Mouse (Mus musculus) liver, adult 2 months (tissue): Measurements from ENCODE around the gene A930018P22Rik. TPM values are rescaled to one million over a fixed set of nuclear protein-coding genes. Genes with fewer than 3 reads are reported as not detected.
A peak's percentile ranks its signal among the peaks of the same experiment; 100 is the strongest.
"Not testable (repeated sequence)": the region's sequence is repeated elsewhere in the genome, so short reads cannot be mapped to it uniquely, and the experiment has no call there.

Experiments used
- DNase-seq: peaks from one replicate; pipeline ENCODE4 v3.0.0-alpha.2; 2011; ENCODE audit warnings: low read depth, low spot score; ENCODE audit errors: extremely low read depth
- H3K27ac ChIP-seq: fragments of 200-500 bp; replicated peaks from 2 replicates; pipeline ENCODE4 v1.5.1; 2012; ENCODE audit warnings: low read depth, mild to moderate bottlenecking, control low read depth, inconsistent platforms, low read length; ENCODE audit not compliant: insufficient read depth
- H3K27me3 ChIP-seq: fragments of 200-500 bp; 2 replicates; pipeline ENCODE4 v1.6.1; 2012; ENCODE audit warnings: mild to moderate bottlenecking, moderate library complexity, low read length, inconsistent platforms; ENCODE audit not compliant: control insufficient read depth, insufficient read depth
- H3K36me3 ChIP-seq: fragments of 200-500 bp; 2 replicates; pipeline ENCODE4 v1.6.1; 2012; ENCODE audit warnings: low read length, inconsistent platforms; ENCODE audit not compliant: control insufficient read depth, insufficient read depth
- H3K4me1 ChIP-seq: fragments of 200-500 bp; 2 replicates; pipeline ENCODE4 v1.6.1; 2011; ENCODE audit warnings: low read length; ENCODE audit not compliant: control insufficient read depth, insufficient read depth
- H3K4me3 ChIP-seq: fragments of 200-500 bp; 2 replicates; pipeline ENCODE4 v1.5.1; 2011; ENCODE audit warnings: low read depth, mild to moderate bottlenecking, control low read depth, low read length, moderate library complexity; ENCODE audit not compliant: insufficient read depth
- H3K79me2 ChIP-seq: fragments of 200-500 bp; 2 replicates; pipeline ENCODE4 v1.6.1; 2012; ENCODE audit warnings: inconsistent platforms, mild to moderate bottlenecking, low read length, moderate library complexity; ENCODE audit not compliant: control insufficient read depth, insufficient read depth
- H3K9ac ChIP-seq: fragments of 200-500 bp; 2 replicates; pipeline ENCODE4 v1.6.1; 2012; ENCODE audit warnings: low read depth, mild to moderate bottlenecking, control low read depth, inconsistent platforms, low read length
- CTCF ChIP-seq: fragments of 200-500 bp; IDR thresholded peaks from 2 replicates; pipeline ENCODE4 v1.5.1; 2011; ENCODE audit warnings: low read depth, low read length, control low read depth
- POLR2A ChIP-seq: fragments of 200-500 bp; IDR thresholded peaks from 2 replicates; pipeline ENCODE4 v1.6.1; 2011; ENCODE audit warnings: low read length, control low read depth; ENCODE audit not compliant: insufficient read depth; ENCODE audit errors: extremely low read depth
- WGBS: fragments of 180-500 bp; shearing (Covaris S2); methylation state at CpG from one replicate; pipeline ENCODE4 v1.1.7; 2018; 5-methylcytosine and 5-hydroxymethylcytosine counted together
- polyA plus RNA-seq: library from polyadenylated mRNA; depleted of rRNA; stranded (reverse); fragments of >200 nt; gene quantifications from 2 replicates; pipeline ENCODE4 v1.2.3, GENCODE M21; 2012
- total RNA-seq: library from RNA; depleted of rRNA; stranded (reverse); fragments of >200 nt; gene quantifications from 2 replicates; pipeline ENCODE4 v1.2.3, GENCODE M21; 2014

A930018P22Rik gene
- total and polyA plus RNA-seq, 2 experiments, result 0.18 to 0.26 TPM

DNA sequence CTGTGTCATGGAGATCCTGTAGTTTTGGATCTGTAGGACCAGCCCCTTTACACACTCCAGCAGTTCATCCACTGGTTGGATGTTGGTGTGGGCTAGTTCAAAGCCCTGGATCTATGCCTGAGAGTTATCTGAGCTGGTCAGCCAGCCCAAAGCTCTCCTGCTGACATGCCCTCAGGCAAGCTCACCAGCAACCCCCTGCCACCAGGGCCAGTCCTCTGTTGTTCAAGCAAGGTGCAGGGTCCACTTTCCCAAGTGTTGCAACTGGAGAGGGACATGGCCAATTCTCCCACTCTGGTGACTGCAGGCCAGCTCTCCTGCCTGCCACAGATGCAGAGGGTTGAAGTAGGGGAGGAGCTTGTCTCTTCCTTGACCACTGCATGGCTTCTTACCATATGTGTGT is 9.0 kb upstream of the A930018P22Rik start:
- not testable (repeated sequence) for H3K27me3 ChIP-seq, H3K36me3 ChIP-seq, H3K79me2 ChIP-seq, H3K4me3 ChIP-seq, H3K9ac ChIP-seq
- Histone ChIP-seq H3K4me1 (peaks cover 12% of the 10 kb centered on the region), H3K27ac (peak overlapping the region; percentile 60)
- DNase-seq, result peak; percentile 95
- TF ChIP-seq CTCF, result peak; percentile 27; the same call in 1 of the 2 replicates

DNA sequence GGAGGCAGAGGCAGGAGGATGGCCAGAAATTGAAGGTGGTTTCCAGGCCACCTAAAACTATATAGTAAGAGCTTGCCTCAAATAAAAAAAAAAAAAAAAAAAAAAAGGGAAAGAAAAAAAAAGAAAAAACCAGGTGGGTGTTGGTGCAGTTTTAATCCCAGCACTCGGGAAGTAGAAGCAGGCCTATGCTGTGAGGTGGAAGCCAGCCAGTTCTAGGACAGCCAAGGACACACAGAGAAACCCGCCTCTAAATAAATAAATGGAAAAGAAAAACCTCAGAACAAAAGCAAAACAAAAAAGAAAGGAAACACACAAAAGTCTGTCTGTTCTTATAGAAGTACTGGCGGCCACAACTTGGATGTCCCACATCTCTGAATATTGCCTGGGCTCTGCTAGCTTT is 7.7 kb upstream of the A930018P22Rik start:
- TF ChIP-seq CTCF, result no peak
- TF ChIP-seq POLR2A, result no peak
- DNase-seq, result peak; percentile 41
- Histone ChIP-seq H3K27ac (no peak overlapping the region), H3K4me1 (peaks cover 12% of the 10 kb centered on the region), H3K79me2 (no peaks in the 10 kb centered on the region), H3K36me3 (no peaks in the 10 kb centered on the region; the same call in 1 of the 2 replicates), H3K4me3 (no peak overlapping the region), H3K9ac (no peak overlapping the region), H3K27me3 (no peaks in the 10 kb centered on the region)
- WGBS, result 50% methylated on average over 3 of the region's 3 CpGs

DNA sequence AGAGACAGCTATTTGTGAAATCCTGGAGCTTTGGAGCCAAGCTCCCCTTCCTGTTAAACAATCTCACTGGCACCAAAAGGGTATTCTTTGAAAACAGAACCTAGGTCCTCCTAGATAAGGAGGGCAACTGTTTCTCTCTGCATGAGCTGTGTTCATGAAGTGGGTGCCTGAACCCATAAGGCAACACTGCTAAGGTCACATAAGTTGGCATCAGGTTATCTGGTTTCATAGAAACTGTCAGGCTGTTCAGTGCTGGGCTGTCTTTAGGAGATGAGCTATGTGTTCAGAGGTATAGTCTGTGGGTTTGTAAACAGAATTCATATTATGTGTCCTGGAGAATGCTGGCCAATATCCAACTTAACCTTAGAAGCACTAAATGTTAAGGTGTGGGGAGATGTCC is 5.4 kb upstream of the A930018P22Rik start:
- H3K4me1 ChIP-seq, result peaks cover 16% of the 10 kb centered on the region
- not testable (repeated sequence) for H3K4me3 ChIP-seq, H3K27me3 ChIP-seq, DNase-seq, H3K36me3 ChIP-seq, H3K79me2 ChIP-seq, H3K27ac ChIP-seq, H3K9ac ChIP-seq

DNA sequence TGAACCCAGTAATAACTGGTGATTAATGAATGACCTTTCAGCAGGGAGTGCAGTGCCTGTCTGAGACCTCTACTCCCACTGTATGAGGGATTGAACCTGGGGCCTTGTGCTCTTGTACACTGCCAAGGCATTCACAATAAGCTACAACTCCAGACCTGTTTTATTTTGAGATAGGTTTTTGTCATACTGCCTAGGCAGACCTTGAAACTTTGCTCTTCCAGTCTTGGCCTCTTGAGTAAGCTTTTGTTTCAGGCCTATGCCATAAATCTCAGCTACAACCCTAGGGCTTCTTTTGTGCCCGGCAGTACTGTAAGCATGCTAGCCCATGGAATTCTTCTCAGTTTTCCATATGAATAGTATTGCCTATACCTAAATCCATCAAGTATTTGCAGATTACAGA is 3.5 kb upstream of the A930018P22Rik start:
- no peak overlapping the region for H3K4me3 ChIP-seq
- no peak overlapping the region for H3K9ac ChIP-seq
- H3K27ac ChIP-seq, result no peak overlapping the region
- WGBS, result 98% methylated on average over 1 of the region's 1 CpGs
- DNase-seq, result no peak
- TF ChIP-seq CTCF (no peak), POLR2A (no peak)
- no peaks in the 10 kb centered on the region for H3K79me2 ChIP-seq
- H3K27me3 ChIP-seq, result no peaks in the 10 kb centered on the region
- peaks cover 9% of the 10 kb centered on the region for H3K4me1 ChIP-seq
- no peaks in the 10 kb centered on the region; the same call in 1 of the 2 replicates for H3K36me3 ChIP-seq

DNA sequence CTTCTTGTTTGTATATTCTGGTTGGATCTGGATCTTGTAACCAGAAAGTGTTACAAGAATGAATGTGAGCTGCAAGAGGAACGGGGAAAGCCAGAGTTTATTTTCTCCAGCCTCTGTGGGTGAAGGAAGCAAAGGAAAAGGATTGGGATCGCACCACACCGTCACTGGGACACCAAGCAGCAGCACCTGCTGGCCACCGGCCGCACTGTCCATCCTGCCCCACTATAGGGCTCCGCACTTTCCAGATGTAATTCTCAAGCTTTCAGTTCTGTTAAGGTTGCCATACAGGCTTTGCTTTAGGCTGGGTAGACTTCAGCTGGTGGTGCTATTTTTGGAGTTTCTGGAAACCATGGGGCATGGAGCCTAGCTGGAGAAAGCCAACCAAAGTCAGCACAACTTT is 2.3 kb upstream of the A930018P22Rik start:
- Histone ChIP-seq H3K4me3 (no peak overlapping the region), H3K27ac (no peak overlapping the region), H3K36me3 (no peaks in the 10 kb centered on the region; the same call in 1 of the 2 replicates), H3K9ac (no peak overlapping the region), H3K79me2 (no peaks in the 10 kb centered on the region), H3K27me3 (no peaks in the 10 kb centered on the region), H3K4me1 (peaks cover 9% of the 10 kb centered on the region)
- DNase-seq, result no peak
- WGBS, result 80% methylated on average over 6 of the region's 6 CpGs
- no peak for TF ChIP-seq POLR2A
- peak; percentile 45 for TF ChIP-seq CTCF

DNA sequence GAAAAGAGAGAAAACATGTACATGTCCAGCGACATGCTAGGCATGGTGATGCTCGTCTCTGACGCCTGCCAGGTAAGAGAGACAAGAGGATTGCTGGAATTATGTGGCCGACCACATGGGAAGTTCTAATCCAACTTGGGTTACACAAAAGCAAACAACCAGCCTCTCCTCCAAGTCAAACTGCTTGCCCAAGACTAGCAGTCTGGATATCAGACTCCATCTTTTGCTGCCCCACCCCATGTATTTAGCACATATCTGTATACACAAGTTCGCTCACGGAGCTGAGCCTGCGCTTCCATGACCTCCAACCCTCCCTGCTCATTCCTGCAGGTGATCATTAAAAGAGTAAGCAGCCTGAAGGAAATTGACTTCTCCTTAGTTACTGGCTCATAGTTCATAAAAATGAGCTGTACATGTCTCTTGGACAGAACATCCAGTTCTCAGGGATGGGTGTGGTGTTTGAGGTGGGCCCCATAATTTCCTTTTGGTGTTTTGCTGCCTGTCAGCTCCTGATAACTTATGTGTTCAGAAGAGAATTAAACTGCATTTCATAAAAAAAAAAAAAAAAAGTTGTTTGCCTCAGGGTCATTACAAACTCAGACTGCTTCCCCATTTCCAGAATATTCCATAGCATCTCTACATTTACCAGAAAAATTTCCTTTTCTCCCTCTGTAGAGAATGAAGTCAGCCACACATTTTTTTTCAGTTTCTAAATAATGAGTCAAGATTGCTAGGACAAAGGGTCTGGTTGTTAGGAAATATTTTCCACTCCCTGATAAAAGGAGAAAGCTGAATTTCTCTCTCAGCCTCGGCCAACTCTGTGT is 676 bp upstream of the A930018P22Rik start:
- no peaks in the 10 kb centered on the region for H3K79me2 ChIP-seq
- DNase-seq, result peak; percentile 38
- no peaks in the 10 kb centered on the region; the same call in 1 of the 2 replicates for H3K36me3 ChIP-seq
- H3K4me1 ChIP-seq, result peaks cover 9% of the 10 kb centered on the region
- H3K27ac ChIP-seq, result peak overlapping the region; percentile 46
- WGBS, result 39% methylated on average over 8 of the region's 8 CpGs
- H3K27me3 ChIP-seq, result no peaks in the 10 kb centered on the region
- TF ChIP-seq POLR2A, result no peak
- TF ChIP-seq CTCF, result no peak
- no peak overlapping the region for H3K4me3 ChIP-seq
- H3K9ac ChIP-seq, result no peak overlapping the region
